Mouse (Mus musculus) left cerebral cortex, adult 2 months (tissue): ENCODE data around the gene Krtap28-10. TPM values are rescaled to one million over a fixed set of nuclear protein-coding genes. Genes with fewer than 3 reads are reported as not detected.
"Not testable (repeated sequence)": the region's sequence is repeated elsewhere in the genome, so short reads cannot be mapped to it uniquely, and the experiment has no call there.

ENCODE experiments used
- DNase-seq, 2 experiments: peaks; one replicate each; pipeline ENCODE4 v3.0.0; 2021 to 2022; ENCODE audit warnings: low spot score in 2 of 2, mixed read lengths in 1 of 2; ENCODE audit errors: extremely low spot score in 1 of 2
- H3K27ac ChIP-seq: fragments of 200-600 bp; 2 replicates; pipeline ENCODE4 v1.8.1; 2022
- H3K4me3 ChIP-seq: fragments of 200-600 bp; 2 replicates; pipeline ENCODE4 v1.8.1; 2022
- CTCF ChIP-seq: fragments of 200-600 bp; IDR thresholded peaks from 2 replicates; pipeline ENCODE4 v1.8.1; 2022; ENCODE audit warnings: antibody characterized with exemption, mild to moderate bottlenecking, moderate library complexity
- intact Hi-C: fragments of 180-260 bp; cut with DNase I; formaldehyde crosslinking; loops from one replicate; pipeline ENCODE4 v1.15.1; 2025
- total RNA-seq, 2 experiments: library from RNA; stranded (reverse); gene quantifications; 2 replicates each; pipeline ENCODE4 v1.2.3; 2021

Gene Krtap28-10
- total RNA-seq, 2 experiments from 2014 or later: not detected

- TF ChIP-seq CTCF: no peak
- Histone ChIP-seq H3K27ac (no peak overlapping the region), H3K4me3 (no peak overlapping the region)
- no peak for DNase-seq
- intact Hi-C loops: no loop called here
Measured at GRCm38 (mm10) chr1:83006218-83007179, 35.8 kb downstream of the Krtap28-10 start.

DNA sequence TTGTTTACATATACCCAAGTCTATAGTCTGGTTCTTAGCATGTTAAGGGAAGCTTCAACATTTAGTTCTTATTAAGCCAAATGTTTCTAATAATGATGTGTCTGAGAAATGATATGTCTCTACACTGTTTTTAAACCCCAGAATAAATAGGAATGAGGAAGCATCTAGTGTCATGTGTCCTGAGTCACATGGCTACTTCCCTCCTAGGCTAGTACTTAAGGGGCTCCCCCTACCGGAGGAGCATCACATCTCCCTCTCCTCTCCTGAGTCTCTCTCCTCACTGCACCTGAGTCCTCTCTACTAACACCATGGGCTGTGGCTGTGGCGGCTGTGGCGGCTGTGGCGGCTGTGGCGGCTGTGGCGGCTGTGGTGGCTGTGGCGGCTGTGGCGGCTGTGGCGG is 42.0 kb downstream of the Krtap28-10 start, which contains the start of gene Gm47959:
Gene Gm47959 (plus strand): TSS at position 243 of the 400 bp plus-strand sequence.
- intact Hi-C loops, H3K4me3 ChIP-seq: not testable (repeated sequence)

DNA sequence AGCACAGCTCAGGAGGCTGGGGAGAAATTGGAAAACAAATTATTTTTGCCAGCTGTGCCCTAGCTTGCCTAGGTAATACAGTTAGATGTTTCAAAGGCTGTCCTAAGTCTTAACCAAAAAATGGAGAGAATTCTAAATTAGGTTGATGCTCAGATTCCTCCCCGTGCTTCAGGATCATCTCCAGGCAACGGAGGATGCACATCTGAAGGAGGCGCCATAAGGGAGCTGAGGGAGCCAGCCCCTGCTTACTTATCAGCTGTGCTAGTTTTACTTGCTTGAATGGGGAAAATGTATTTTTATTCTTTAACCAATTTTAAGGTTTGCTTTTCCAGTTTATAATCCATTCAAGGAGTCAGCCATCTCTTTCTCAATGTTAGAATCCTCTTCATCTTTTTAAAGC is 48.3 kb downstream of the Krtap28-10 start:
- intact Hi-C loops: no loop called here
- no peak for TF ChIP-seq CTCF
- no peak for DNase-seq
- no peak overlapping the region for H3K4me3 ChIP-seq
- H3K27ac ChIP-seq: no peak overlapping the region

More for the DNA sequence above, 42.0 kb downstream of the Krtap28-10 start, which contains the start of gene Gm47959:
- not testable (repeated sequence) for DNase-seq, H3K27ac ChIP-seq

GRCm38 (mm10) chr1:82992093-82992492 is 50.2 kb downstream of the Krtap28-10 start:
- Histone ChIP-seq H3K4me3 (no peak overlapping the region), H3K27ac (no peak overlapping the region)
- TF ChIP-seq CTCF: no peak
- intact Hi-C loops: no loop called here
- DNase-seq: no peak

- no peak for TF ChIP-seq CTCF
- Histone ChIP-seq H3K4me3 (no peak overlapping the region), H3K27ac (no peak overlapping the region)
- DNase-seq: no peak
- intact Hi-C loops: no loop called here
Measured at GRCm38 (mm10) chr1:82991596-82991995, 50.7 kb downstream of the Krtap28-10 start.

Other genes starting within 250 kb of the Krtap28-10 start
- 10 to 100 TPM; 76.6 to 78.3 TPM for gene Agfg1, start 203.0 kb downstream of the Krtap28-10 start, total RNA-seq
- under 1 TPM; 0.61 to 0.91 TPM for gene A030005L19Rik, start 129.2 kb downstream of the Krtap28-10 start, total RNA-seq
- gene A030014E15Rik, start 117.6 kb downstream of the Krtap28-10 start, total RNA-seq: not detected
- not detected for gene Gm6217, start 111.1 kb downstream of the Krtap28-10 start, total RNA-seq
- gene A030003K21Rik, start 99.1 kb downstream of the Krtap28-10 start, total RNA-seq: not detected
- not detected for gene Gm7544, start 86.5 kb downstream of the Krtap28-10 start, total RNA-seq
- not detected for gene Gm47955, start 82.2 kb downstream of the Krtap28-10 start, total RNA-seq
- not detected for gene Gm47959, start 41.9 kb downstream of the Krtap28-10 start, total RNA-seq
- gene Slc19a3, start 4.0 kb downstream of the Krtap28-10 start, total RNA-seq: 1 to 10 TPM; 1.8 to 2.0 TPM
- gene Gm47969, start 2.5 kb upstream of the Krtap28-10 start, total RNA-seq: not detected
- not detected for gene A030005K14Rik, start 16.9 kb upstream of the Krtap28-10 start, total RNA-seq
- gene Krtap28-13, start 18.4 kb upstream of the Krtap28-10 start, total RNA-seq: not detected
- not detected for gene Ccl20, start 74.3 kb upstream of the Krtap28-10 start, total RNA-seq
- gene Daw1, start 117.3 kb upstream of the Krtap28-10 start, total RNA-seq: under 1 TPM; 0.25 to 0.56 TPM